Mouse (Mus musculus): Measurements from ENCODE around the gene Gm14597.
"Not testable (repeated sequence)": the region's sequence is repeated elsewhere in the genome, so short reads cannot be mapped to it uniquely, and the experiment has no call there.

Gene Gm14597

DNA sequence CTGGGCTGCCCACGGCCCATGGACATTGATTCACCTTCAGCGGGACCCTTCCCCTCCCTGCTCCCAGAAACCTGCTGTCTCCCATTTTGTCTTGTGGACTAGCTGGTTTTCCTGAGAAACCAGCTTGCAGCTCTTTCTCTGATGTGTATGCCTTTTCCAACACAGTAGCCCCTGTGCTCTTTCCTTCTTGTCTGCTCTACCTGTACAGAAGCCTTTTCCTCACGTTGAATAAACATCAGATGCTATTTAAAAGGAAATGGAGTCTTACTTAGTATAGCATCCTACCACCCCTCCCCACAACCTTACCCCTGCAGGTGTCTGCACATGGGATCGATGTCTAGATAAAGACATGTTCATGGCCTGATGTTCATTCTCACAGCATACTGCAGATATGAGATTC is at the start of gene Gm14597:
Gene Gm14597, minus strand, starts transcription at position 101 of the 400 bp plus-strand sequence.
- in situ Hi-C loops (cut with MboI, MseI), result loop anchor here (5.0 to 25.0 kb wide), 3 partner anchors 58 to 1328 kb away; partner anchors contain the start of gene Rtl8b (in 1 of the 2)

DNA sequence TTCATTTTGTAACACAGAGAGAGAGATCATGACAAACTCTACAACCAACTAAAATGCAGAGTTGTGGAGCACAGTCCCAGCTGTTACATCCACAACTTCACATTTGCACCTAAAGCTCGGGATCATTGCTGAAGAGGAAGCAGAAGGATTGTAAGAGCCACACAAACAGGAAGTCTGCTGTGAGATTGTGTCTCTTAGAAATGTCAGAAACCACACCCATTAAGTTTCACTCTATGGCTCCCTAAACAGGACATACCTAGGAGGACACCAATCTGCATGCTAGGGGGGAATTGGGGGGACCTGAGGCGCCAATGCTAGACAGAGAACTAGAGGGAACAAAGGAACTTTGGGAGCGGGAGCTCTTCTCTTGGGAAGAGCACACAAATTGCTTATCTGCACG is 44.1 kb upstream of the Gm14597 start:
- in situ Hi-C loops (cut with MboI, MseI), result not testable (repeated sequence)

DNA sequence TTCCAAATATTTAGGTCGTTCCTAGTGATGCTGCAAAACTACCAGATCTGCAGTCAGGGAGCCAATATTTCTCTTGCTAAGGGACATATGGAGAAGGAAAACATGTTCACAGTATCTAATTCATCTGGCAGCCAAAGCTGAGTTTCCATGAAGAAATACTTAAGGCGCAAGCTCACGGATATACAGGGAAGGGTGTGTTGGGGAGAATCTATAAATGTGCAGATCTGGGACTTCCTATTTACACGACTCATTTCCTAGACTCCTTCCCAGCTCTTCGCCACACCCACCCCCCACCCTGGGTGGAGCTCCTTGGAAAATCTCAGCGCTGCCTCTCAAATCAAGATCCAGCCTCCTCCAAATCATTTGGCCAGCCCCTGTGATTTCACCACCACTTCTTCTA is 37.1 kb upstream of the Gm14597 start:
- in situ Hi-C loops (cut with MboI, MseI), result no loop called here

DNA sequence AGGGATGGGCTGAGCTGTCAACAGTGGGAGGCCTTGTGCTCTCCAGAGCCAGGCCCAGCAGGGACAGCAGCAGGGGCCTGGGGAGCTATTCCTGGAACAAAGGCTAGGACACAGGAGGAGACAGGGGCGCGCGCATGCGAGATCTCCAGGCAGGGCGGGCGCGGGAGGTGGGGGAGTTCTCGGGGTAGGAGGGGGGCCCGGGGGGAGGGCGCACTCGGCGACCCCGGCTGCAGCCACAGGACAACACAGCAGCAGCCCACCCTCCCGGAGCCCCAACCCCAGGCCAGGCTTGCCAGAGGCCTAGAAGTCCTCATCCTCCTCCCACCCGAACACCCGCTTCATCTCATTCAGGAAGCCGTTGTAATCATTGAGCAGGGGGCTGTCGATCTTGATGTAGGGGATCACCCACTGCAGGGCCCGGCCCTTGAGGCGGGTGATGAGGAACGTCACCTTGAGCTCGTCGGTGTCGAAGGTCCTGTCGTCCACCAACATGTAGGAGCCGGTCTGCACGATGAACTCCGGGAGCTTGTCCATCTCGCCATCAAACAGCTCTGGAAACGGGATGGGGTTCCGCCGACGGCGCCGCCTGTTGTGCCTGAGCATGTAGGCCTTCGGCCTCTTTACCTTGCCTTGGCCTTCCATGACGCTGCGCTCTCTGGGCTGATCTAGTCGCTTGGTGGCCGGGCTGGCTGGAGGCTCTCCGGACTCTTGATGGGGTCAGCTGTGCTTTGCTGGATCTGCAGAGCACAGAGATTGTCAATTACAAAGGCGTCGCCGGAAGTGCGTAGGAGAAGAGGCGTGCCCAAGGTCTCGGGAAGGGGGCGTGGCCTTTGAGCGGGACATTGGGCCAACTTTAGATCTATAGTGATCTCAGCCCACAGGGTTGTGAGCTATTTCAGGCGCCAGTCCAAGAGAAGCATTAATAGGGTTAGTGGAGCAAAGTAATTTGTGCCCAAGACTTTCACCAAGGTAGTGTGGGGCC is 34.5 kb upstream of the Gm14597 start, which contains the start of gene Rtl8a:
Gene Rtl8a, minus strand, starts transcription at position 703 of the 982 bp plus-strand sequence.
- in situ Hi-C loops (cut with MboI, MseI), result not testable (repeated sequence)

DNA sequence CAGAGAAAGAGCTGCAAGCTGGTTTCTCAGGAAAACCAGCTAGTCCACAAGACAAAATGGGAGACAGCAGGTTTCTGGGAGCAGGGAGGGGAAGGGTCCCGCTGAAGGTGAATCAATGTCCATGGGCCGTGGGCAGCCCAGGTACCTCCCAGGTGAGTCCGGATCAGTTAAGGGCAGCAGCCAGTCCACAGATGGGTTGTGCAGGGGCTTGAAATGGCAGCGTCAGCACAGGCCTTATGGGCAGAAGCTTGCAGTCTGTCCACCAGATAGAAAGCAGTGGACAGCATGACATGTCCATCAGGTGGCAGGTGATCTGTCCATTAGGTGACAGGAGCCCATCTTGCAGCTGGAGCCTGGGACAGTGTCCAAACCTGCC is 33.8 kb upstream of the Gm14597 start:
- in situ Hi-C loops (cut with MboI, MseI), result not testable (repeated sequence)

DNA sequence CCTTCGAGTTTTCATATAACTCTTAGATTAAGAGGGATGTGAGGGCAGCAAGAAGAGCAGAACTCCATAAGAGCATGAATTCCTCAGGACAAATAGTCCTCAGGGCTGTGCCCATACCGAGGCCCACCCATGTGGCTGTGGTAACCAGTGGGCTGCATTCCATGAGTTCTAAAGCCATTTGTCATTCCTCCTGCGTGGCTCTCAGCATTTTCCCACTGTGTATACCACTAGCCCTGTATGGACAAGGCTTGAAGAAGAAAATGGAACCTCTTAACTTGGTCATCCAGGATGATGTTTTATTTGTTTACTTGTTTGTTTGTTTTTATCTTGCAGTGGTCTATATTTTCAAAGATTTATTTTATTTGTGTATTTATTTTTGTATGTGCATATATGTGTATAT is 29.3 kb upstream of the Gm14597 start:
- in situ Hi-C loops (cut with MboI, MseI), result not testable (repeated sequence)

DNA sequence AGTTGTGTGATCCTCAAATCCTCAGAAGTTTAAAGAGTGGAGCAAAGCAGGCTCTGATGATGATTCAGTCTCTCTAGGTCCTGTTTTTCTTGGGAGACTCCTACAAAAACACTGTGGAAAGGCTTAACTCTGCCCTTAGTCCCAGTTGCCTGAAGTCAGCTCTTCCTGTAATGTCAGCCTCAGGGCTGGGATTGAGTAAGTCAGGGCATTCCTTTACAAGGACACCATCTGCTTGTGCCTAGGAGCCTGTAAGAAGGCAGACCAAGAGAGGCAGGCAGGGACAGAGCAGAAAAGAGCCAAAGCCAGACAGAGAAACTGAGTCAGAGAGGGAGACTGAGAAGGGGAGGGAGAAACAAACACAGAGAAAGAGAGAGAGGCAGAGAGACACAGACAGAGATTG is 2.6 kb upstream of the Gm14597 start:
- in situ Hi-C loops (cut with MboI, MseI), result loop anchor here in 1 of 2 experiments (25.0 kb wide), 1 partner anchor 1326 kb away; no protein-coding TSS in a partner anchor

DNA sequence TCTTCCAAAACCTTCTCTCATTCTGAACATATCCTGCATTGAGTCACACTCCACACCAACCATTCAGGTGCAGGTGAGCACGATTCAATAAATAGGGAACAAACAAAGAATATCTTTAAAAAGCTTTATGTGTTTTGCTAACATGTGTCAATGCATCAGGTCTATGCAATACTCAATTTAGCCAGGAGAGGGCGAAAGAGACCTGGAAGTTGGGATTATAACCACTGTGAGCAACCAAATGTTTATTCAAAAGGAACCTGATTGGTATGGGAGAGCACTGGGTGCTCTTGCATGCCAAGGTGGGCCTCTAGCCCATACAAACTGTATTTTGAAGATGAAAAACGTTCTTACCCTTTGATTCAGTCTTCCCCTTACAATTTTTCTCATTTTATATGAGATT is 1.8 kb upstream of the Gm14597 start:
- in situ Hi-C loops (cut with MboI, MseI), result loop anchor here in 1 of 2 experiments (25.0 kb wide), 1 partner anchor 1327 kb away; no protein-coding TSS in a partner anchor

DNA sequence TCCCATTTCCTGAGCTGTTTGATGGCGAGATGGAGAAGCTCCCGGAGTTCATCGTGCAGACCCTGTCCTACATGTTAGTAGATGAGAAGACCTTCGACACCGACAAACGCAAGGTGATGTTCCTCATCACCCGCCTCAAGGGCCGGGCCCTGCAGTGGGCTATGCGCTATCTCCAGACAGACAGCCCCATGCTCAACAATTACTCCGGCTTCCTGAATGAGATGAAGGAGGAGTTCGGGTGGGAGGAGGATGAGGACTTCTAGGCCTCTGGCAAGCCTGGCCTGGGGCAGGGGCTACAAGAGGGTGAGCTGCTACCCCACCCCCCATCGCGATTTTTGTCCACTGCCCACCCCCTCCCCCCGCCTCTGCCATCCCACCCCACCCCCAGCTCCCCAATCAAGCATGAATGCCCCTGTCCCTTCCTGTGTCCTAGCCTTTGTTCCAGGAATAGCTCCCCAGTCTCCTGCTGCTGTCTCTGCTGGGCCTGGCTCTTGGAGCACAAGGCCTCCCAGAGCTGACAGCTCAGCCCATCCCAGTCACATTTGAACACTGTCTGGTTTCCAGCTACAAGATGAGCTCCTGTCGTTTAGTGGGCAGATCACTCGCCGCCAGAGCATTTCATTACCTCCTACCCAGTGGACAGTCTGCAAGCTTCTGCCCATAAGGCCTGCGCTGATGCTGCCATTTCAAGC is 511 bp downstream of the Gm14597 start:
- in situ Hi-C loops (cut with MboI, MseI), result loop anchor here (5.0 to 25.0 kb wide), 3 partner anchors 59 to 1329 kb away; partner anchors contain the start of gene Rtl8b (in 1 of the 2)

DNA sequence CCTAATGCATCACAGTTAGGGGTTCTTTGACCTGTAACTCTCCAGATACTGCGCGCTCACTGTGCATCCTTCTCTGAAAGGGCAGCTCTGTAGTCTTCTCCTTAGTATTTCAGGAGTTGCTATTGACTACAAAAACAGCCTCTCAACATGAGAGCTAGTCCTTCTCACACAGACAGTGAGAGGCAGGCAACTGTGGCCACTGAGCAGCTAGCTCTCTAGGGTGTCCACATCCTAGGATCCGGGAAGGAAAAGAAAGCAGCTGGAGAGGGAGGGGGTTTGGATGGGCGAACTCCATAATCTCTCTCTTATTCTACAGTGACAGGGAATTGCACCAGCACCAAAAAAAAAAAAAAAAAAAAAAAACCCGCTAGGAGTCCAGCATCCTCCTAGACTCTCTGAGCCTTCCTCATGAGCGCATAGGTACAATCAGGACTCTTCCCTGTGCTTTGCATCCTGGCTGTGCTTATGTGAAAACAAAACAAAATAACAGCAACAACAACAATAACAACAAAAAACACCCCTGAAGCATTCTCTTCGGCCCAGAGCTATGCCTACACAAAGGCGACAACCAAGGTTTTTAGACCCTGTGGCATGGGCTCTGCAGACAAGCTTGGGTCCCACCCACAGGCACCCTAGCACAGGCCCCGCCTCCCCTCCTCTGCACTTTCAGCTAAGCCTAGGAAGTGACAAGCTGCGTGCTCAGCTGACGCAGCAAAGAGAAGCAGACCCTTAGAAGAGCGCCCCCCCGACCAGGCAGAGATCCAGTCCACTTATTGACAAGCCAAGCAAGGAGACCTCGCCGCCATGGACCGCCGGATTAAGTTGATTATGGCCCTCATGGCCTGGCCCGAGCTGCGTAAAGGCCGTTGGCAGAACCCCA is 1.3 kb downstream of the Gm14597 start, which contains the start of gene Rtl8c:
Gene Rtl8c, plus strand, starts transcription at position 791 of the 880 bp plus-strand sequence.
- in situ Hi-C loops (cut with MboI, MseI), result loop anchor here (5.0 to 25.0 kb wide), 3 partner anchors 60 to 1330 kb away; partner anchors contain the start of gene Rtl8b (in 1 of the 2)

DNA sequence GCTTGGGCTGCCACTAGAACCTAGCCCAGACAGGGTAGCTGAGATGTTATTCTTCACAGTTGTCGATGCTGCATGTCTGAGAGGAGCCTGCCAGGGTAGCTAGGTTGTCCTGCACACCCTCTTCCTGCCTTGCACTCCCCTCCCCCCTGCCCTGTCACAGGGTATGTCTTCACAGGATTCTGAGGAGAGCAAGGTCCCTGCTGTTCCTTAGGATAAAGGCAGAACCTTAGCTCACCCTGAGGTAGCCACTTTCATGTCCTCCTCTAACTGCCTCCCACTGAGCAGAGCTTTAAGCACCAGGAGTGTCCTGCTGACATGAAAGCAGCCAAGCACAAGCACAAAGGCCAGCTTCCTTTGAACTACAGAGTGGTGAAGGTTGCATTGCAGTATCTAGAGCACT is 2.6 kb downstream of the Gm14597 start:
- in situ Hi-C loops (cut with MboI, MseI), result loop anchor here (5.0 to 25.0 kb wide), 3 partner anchors 61 to 1331 kb away; partner anchors contain the start of gene Rtl8b (in 1 of the 2)

DNA sequence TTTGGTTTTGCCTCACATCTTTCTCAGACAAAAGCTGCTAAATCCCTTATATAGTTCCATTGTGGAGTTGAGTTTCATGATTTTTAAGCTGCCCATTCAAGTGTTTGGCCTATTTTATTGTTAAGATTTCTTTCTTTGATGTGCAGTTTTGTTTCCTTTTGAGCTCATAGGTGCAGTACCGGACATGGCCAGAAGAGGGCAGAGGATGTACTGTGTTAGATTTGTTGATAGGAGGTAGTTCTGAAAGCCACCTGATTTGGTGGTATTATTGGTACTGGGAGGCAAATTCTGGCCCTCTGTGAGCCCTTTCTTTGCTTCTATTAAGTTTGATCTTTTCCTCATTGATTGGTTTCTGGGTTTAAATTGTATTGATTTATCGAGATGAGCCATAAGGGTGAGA is 8.8 kb downstream of the Gm14597 start:
- in situ Hi-C loops (cut with MboI, MseI), result loop anchor here (25.0 kb wide), 4 partner anchors 338 to 1337 kb away; partner anchors contain the start of genes Fam122b (in 1 of the 2) and Fam122c (in 1 of the 2)

DNA sequence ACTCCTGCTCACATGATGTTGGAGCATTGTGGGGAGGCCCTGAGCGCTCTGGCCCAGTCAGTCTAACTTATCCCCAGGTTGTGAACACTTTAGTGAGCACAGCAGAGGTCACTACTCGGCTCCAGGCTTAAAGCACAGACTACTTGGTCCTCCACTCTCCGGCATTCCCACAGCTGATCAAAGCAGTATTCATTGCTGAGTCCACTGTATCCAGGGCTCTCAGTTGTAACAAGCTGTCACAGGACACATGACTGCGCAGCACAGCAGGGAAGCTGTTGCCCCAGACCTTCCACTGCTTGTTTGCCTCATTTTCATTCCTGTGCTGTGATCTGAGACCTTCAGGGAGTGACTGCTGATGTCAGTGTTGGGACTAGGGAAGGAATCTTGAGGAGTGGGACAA is 25.4 kb downstream of the Gm14597 start:
- in situ Hi-C loops (cut with MboI, MseI), result loop anchor here (5.0 to 25.0 kb wide), 7 partner anchors 109 to 1439 kb away; partner anchors contain the start of genes Fam122b (in 1 of the 2) and Fam122c (in 1 of the 2)

DNA sequence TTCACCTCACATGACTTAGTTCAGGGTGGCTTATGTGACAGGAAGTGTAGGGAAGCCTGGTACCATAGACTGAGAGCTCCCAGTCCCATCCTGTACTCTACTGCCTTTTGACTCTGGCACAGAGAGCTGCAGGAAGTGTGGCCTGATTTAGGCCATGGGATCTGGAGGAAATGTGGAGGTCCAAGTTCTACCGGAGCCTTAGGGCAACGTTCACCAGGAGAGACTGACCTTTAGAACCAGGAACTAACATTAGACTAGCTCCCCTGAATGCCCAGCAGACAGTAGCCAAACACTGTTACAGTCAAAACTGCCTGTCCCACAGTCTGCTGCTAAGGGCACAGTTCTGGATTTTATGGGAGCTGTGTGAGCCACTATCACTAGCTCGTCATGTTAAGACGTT is 27.4 kb downstream of the Gm14597 start:
- in situ Hi-C loops (cut with MboI, MseI), result loop anchor here (5.0 to 25.0 kb wide), 7 partner anchors 111 to 1437 kb away; partner anchors contain the start of genes Fam122b (in 1 of the 2) and Fam122c (in 1 of the 2)

DNA sequence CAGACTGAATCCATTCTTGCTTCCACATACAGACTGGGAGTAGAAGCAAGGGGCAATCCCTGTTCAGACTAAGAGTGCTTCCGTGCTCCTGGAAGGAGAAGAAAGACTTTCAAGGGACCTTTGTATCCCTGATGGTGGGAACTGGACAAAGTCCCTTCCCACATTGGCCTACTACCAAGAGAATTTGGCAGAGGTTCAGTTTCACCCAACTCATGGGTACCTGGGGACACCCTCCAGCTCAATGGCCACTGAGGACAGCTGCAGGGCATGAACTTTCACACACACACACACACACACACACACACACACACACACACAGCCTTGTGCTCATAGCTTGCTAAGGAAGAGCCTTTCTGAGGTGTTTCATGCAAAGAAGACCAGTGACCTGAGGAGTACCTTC is 29.5 kb downstream of the Gm14597 start:
- in situ Hi-C loops (cut with MboI, MseI), result loop anchor here (5.0 to 25.0 kb wide), 5 partner anchors 107 to 1142 kb away; partner anchors contain the start of genes Fam122b (in 1 of the 2) and Fam122c (in 1 of the 2)
